Mouse (Mus musculus): Measurements from ENCODE around the gene Nek7.

- TF ChIP-seq CTCF (IDR thresholded peaks at IDR 0.05; ENCODE audit: low read depth) (no peak), EP300 (IDR thresholded peaks at IDR 0.05; ENCODE audit: low read depth) (no peak)
These were observed 21.1 kb upstream of the Nek7 start for GRCm38 (mm10) chr1:138640934-138641461.

All from liver, postnatal 0 days (tissue).